Mouse (Mus musculus) cerebral cortex, adult 2 months (tissue): ENCODE data around the gene Pgf.

Experiments used
- WGBS: fragments of 180-500 bp; shearing (Covaris S2); methylation state at CpG from one replicate; pipeline ENCODE4 v1.1.7; 2018; 5-methylcytosine and 5-hydroxymethylcytosine counted together

Pgf gene

DNA sequence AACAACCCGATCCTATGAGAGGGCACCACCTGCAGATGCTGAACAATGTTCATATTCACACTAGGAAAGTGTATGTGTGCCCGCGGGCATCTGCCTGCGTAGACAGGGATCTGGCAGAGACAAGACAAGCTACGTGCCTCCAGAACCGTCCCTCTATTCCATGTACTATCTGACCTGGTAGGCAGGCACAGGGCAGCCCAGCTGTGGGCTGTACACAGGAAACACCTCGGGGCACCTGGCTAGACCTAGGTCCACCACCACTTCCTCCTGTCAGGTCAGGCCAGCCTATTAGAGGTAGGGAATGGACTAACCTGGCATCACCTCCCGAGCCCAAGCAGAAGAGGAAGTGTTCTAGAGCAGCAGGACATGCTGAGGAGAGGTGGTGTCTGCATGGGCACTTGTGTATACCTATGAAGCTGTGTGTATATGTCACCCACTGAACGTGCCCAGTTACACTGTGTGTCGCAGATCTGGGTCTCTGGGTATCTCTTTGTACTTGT is at the start of gene Pgf:
Gene Pgf (minus strand): TSS at position 51 of the 500 bp plus-strand sequence.
- WGBS = 80% methylated on average over 10 of the region's 10 CpGs

DNA sequence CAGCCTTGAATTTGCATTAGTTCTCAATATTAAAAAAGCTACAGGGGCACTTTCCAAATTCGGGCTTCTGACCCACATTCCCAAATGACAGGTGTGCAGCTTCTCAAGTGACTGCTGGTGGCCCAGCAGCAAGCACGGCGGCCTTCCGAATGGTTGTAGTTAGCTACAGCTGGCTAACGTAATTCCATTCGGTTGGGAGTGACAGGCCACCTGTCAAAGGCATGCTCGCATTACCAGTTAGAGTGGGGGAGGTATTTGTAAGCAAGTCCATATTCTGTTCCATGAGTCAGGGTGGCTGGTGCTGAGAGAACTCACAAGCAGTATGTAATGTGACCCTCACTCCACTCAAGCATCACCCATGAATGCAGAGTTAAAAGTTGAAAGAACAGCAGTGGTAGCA is 49.6 kb upstream of the Pgf start:
- WGBS = 64% methylated on average over 7 of the region's 7 CpGs

- WGBS = 4% methylated on average over 12 of the region's 12 CpGs
Measured at GRCm38 (mm10) chr12:85219905-85220290, 42.3 kb upstream of the Pgf start.

- WGBS = under 1% methylated on average over 54 of the region's 54 CpGs
Measured at GRCm38 (mm10) chr12:85219236-85219904, 41.8 kb upstream of the Pgf start, which contains the start of gene Eif2b2. TSS of gene Eif2b2 (plus strand) at chr12:85219481.

GRCm38 (mm10) chr12:85217733-85218310 is 40.2 kb upstream of the Pgf start:
- WGBS = 89% methylated on average over 2 of the region's 2 CpGs

DNA sequence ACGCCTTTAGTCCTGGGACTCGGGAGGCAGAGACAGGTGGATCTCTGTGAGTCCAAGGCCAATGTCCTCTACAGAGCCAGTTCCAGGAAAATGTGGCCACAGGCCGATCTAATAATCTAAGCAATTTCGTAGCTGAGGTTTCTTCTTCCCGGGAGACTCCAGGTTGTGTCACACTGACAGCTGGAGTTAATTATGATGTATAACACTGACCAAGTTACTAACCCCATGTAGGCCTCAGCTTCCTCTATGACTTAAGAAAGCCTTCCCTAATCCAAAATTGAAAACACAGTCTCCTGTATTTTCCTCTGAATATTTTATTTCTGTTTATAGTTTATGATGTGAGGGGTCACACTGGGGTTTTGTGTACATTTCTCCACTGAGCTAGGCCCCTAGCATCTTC is 37.4 kb upstream of the Pgf start:
- 87% methylated on average over 5 of the region's 5 CpGs for WGBS

DNA sequence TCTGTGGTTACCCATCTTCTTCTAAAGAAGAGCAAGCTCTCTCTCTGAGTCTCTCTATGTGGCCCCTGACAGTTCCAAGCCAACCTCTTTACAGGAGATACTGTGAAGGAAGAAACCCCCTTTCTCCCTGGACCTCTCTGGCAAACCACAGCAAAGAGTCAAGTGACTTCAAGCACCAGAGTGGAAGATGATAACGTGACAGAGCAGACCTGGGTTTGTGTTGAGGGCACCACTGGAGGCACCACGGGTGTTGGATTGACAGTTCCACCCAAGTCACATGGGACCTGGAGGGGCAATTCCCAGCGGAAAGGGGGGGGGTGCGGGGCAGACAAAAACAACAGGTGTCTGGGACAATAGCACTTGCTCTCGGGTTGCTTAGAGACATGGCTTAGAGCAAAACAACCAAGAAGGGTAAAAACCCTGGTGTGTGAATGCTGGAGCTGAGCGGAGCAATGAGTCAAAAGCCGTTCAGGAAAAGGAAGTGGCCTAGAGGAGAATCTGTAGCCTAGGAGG is 31.2 kb upstream of the Pgf start:
- WGBS = 48% methylated on average over 7 of the region's 7 CpGs

GRCm38 (mm10) chr12:85205425-85205824 is 27.8 kb upstream of the Pgf start:
- WGBS = 89% methylated on average over 10 of the region's 10 CpGs

GRCm38 (mm10) chr12:85204105-85204504 is 26.5 kb upstream of the Pgf start:
- WGBS = 59% methylated on average over 8 of the region's 8 CpGs

- whole genome bisulfite sequencing = 81% methylated on average over 5 of the region's 5 CpGs
Measured at GRCm38 (mm10) chr12:85203699-85204098, 26.1 kb upstream of the Pgf start.

GRCm38 (mm10) chr12:85202191-85202590 is 24.6 kb upstream of the Pgf start:
- 73% methylated on average over 7 of the region's 7 CpGs for WGBS

DNA sequence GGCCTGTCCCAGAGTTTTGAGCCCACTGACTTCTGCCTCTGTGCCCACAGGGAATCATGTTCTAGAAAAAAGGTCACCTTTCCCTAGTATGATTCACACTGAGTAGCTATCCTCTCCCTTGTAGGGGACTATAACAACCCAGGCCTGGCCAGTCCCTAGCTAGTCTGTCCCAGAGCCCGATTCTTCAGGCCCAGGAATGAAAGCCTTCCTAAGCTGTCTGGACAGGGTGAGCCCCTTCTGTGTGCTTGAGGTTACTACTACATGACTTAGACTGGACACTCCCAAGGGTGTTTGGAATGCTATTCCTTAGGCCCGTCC is 24.2 kb upstream of the Pgf start:
- WGBS = 72% methylated on average over 2 of the region's 2 CpGs

- WGBS = 49% methylated on average over 24 of the region's 24 CpGs
Measured at GRCm38 (mm10) chr12:85200929-85201829, 23.6 kb upstream of the Pgf start.

DNA sequence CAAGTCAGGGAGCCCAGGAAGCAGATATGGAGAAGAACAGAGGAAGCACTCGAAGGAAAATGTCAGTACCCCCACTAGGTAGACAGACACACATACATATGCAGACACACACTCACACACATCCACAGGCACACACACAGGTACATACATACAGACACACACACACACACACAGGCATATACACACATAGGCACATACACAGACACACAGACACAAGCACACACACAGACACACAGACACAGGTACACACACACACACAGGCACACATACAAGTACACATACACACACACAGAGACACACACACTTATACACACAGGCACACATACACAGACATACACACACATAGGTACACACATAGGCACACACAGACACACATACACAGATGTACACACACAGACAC is 22.4 kb upstream of the Pgf start:
- WGBS = 80% methylated on average over 1 of the region's 1 CpGs

DNA sequence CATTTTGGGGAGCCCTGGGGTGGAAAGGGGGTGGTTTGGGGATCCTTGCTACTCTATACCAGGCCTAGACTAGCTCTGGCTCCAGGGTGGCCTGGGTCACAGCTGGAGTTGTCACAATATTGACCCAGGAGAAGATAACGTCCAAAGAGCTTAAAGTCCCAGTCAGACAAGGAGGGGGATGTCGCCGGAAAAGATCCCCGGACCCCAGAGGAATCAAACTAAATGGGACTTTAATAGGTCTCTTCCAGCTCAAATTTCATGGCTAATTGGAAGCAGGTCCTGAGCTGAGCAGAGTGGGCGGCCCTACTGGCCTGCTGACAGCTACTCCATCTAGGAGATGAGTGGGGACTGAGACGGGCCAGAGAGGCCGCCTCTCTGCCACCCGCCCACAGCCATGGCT is 20.3 kb upstream of the Pgf start:
- 70% methylated on average over 8 of the region's 8 CpGs for WGBS

- 88% methylated on average over 7 of the region's 7 CpGs for WGBS
Measured at GRCm38 (mm10) chr12:85197371-85197770, 19.8 kb upstream of the Pgf start.

- WGBS = 94% methylated on average over 10 of the region's 10 CpGs
Measured at GRCm38 (mm10) chr12:85196191-85196590, 18.6 kb upstream of the Pgf start.

DNA sequence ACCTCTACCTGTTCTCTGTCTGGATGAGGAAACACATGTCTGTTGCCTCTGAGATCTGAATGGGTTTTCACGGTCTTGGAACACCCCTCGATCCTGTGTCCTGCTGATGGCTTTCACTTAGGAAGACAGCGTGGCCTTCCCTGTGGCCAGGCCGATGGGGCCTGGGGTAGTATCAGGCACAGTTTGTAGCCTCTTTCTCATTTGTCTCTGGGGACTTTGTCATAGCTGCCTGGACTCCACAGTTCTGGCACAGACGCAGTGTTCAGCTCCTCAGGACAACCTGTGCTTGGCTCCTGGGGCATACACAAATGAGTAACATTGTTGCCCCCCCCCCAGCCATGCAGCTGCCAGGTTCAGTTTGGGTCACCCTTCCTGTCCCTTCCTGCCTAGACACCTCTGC is 17.5 kb upstream of the Pgf start:
- WGBS = 69% methylated on average over 5 of the region's 5 CpGs

DNA sequence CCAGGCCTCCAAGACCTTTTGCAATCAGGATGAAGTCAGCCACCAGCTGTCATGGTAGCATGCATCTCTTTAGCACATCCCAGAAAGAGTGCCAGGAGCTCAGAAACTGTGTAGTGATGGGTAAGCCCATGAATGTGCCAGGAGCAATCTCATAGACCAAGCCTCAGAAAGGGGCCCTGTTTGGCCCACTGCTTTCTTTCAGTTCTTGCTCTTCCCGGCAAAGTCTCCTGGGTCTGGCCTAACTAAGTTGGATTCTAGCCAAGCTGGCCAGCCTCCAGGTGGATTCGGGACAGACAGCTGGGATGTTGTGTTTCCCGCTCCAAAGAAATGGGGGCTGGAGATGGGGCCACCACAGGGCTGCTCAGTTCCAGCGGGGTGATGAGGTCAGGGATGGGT is 17.0 kb upstream of the Pgf start:
- 29% methylated on average over 4 of the region's 4 CpGs for WGBS

DNA sequence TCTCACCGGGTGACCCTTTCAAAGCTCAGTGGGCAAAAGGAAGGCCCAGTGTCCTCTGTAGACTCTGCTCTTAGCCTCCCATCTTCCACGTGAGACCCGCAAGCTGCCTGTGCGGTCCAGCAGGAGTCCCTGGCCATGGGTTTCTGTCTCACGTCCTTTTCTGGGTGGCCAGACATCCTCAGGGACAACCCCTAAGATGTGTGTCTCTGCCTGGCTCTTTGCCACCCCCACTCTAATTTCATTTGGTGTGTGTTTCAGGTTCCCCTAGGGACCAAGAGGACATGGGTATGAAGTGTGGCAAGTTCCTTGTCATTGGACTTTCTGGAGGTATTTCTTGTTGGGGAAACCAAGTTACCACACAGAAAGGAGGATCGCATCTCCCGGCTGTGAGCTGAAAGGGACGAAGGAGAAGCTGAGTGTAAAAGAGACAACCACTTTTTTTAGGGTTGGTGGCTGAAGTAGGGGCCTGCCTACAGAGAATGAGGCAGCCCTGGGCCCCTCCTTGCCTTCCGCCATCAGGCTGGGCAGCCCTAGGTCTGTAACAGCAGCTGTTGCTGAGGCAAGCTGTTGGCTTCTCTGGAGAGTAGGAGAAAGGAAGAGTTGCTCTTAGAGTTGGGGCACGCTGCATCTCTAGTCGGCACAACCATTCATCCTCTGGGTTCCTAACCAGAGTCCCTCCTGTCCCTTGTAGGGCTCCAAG is 16.5 kb upstream of the Pgf start:
- 85% methylated on average over 11 of the region's 11 CpGs for WGBS

DNA sequence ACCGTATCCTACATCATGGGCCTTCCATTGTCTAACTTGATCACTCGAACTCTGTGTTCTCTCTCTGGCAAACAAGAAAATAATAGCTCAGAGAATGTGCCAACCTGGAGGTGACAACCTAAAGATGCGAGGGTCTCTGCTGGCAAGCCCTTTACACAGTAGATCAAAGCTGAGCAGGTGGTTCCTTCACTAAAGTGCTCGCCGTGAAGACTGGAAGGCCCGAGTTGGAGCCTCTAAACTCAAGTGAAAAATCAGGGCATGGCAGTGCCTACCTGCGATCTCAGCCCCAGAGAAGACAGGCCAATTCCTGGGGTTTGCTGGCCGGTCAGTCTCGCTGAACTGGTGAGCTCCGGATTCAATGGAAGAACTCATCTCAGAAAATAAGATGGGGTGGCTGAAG is 15.6 kb upstream of the Pgf start:
- WGBS = 91% methylated on average over 10 of the region's 10 CpGs
